15 mouse cellular contexts compared by ENCODE assay signal in genomic region chr4:129463097-129464059, GRCm38 (mm10). TPM values are rescaled to one million over a fixed set of nuclear protein-coding genes. Genes with fewer than 3 reads are reported as not detected.
DNase-seq lines count a peak whose midpoint lies in the region; ATAC-seq and TF ChIP-seq lines count a peak whose summit lies in the region.
"Had no signal": no experiment of that assay in that cellular context is flagged by ENCODE, and none has a peak within 500 bp of the region (broad histone marks: within the 10 kb centered on the region; RNA-seq: fewer than 3 reads in every experiment).

No protein-coding gene starts in this region.

- no peak for DNase-seq in heart, adult 8-10 months (ENCODE audit: low spot score)
- peak; percentile 71 for DNase-seq in MEL (ENCODE audit: low read depth, low spot score)
- DNase-seq in limb, embryonic 10.5 days (ENCODE audit: low spot score), result no peak
- DNase-seq in urinary bladder, postnatal 4 days (ENCODE audit: low spot score in 2 of 2), result no peak
- no peak for DNase-seq in hindbrain, postnatal 0 days (ENCODE audit: low spot score)
- DNase-seq in hindbrain, embryonic 11.5 days (ENCODE audit: low spot score), result no peak
- DNase-seq: cerebellum, postnatal 36 days; gastrocnemius, postnatal 14 days; lung, postnatal 14 days had no signal

- H3K9me3 ChIP-seq in heart, embryonic 13.5 days, result no peaks in the 10 kb centered on the region
- no peaks in the 10 kb centered on the region for H3K9me3 ChIP-seq in MEL (replicated peaks; ENCODE audit: insufficient read depth, low read length)
- no peaks in the 10 kb centered on the region for H3K9me3 ChIP-seq in limb, embryonic 10.5 days (replicated peaks)
- no peaks in the 10 kb centered on the region for H3K9me3 ChIP-seq in hindbrain, postnatal 0 days (ENCODE audit: low read length)
- H3K9me3 ChIP-seq in hindbrain, embryonic 11.5 days (ENCODE audit: control insufficient read depth, low read length), result no peaks in the 10 kb centered on the region

- H3K4me3 ChIP-seq in heart, embryonic 13.5 days, result peak overlapping the region; percentile 23
- peak overlapping the region; percentile 90 for H3K4me3 ChIP-seq in MEL (ENCODE audit: control insufficient read depth in 1 of 2, insufficient read depth in 1 of 2, low read depth in 2 of 2, low read length in 2 of 2)
- 0 out of 2 replicates have a peak overlapping the region, but pooled peaks have one; percentile 92 for H3K4me3 ChIP-seq in limb, embryonic 10.5 days
- H3K4me3 ChIP-seq in myocyte, result no peak overlapping the region
- no peak overlapping the region for H3K4me3 ChIP-seq in hindbrain, postnatal 0 days (ENCODE audit: low read length)
- no peak overlapping the region for H3K4me3 ChIP-seq in hindbrain, embryonic 11.5 days (ENCODE audit: low read depth, low read length)

- TF ChIP-seq RAD21 in MEL (IDR thresholded peaks at IDR 0.05; ENCODE audit: low read depth, low read length), result no peak

- no peaks in the 10 kb centered on the region for H3K27me3 ChIP-seq in heart, embryonic 13.5 days (replicated peaks)
- H3K27me3 ChIP-seq in MEL (ENCODE audit: control insufficient read depth in 1 of 2, insufficient read depth in 2 of 2, low read length in 2 of 2) (no peaks in the 10 kb centered on the region), myocyte (ENCODE audit: control insufficient read depth, insufficient read depth, insufficient read length) (no peaks in the 10 kb centered on the region)
- H3K27me3 ChIP-seq in limb, embryonic 10.5 days (ENCODE audit: low read depth, poor library complexity, severe bottlenecking), result no peaks in the 10 kb centered on the region
- H3K27me3 ChIP-seq in hindbrain, postnatal 0 days (ENCODE audit: insufficient read depth, low read length), result no peaks in the 10 kb centered on the region
- no peaks in the 10 kb centered on the region for H3K27me3 ChIP-seq in hindbrain, embryonic 11.5 days (ENCODE audit: control insufficient read depth, insufficient read depth, low read length)

- peaks cover 26% of the 10 kb centered on the region for H3K4me1 ChIP-seq in heart, embryonic 13.5 days
- H3K4me1 ChIP-seq in MEL (ENCODE audit: control insufficient read depth in 1 of 2, insufficient read depth in 2 of 2, low read length in 2 of 2), result peaks cover 14 to 26% of the 10 kb centered on the region in 2 experiments
- peaks cover 14% of the 10 kb centered on the region for H3K4me1 ChIP-seq in limb, embryonic 10.5 days
- peaks cover 7% of the 10 kb centered on the region; the same call in 1 of the 2 replicates for H3K4me1 ChIP-seq in hindbrain, postnatal 0 days (ENCODE audit: insufficient read depth, low read length)
- peaks cover 5% of the 10 kb centered on the region for H3K4me1 ChIP-seq in hindbrain, embryonic 11.5 days (replicated peaks; ENCODE audit: control insufficient read depth, insufficient read depth, low read length)

- peak overlapping the region; percentile 79 for H3K4me2 ChIP-seq in heart, embryonic 13.5 days
- peak overlapping the region; percentile 98 for H3K4me2 ChIP-seq in myocyte (ENCODE audit: low read depth)
- no peak overlapping the region for H3K4me2 ChIP-seq in hindbrain, postnatal 0 days (ENCODE audit: low read depth, low read length)
- no peak overlapping the region for H3K4me2 ChIP-seq in hindbrain, embryonic 11.5 days (replicated peaks; ENCODE audit: low read depth, low read length)

- H3K36me3 ChIP-seq in heart, embryonic 13.5 days, result peaks cover 53% of the 10 kb centered on the region
- H3K36me3 ChIP-seq in MEL (ENCODE audit: control insufficient read depth in 1 of 2, insufficient read depth in 2 of 2, low read length in 2 of 2) (peaks cover 0 to 14% of the 10 kb centered on the region in 2 experiments; a peak in 3 of 4 replicates), myocyte (ENCODE audit: control insufficient read depth, insufficient read depth) (peaks cover 1% of the 10 kb centered on the region)
- H3K36me3 ChIP-seq in limb, embryonic 10.5 days, result peaks cover 41% of the 10 kb centered on the region
- H3K36me3 ChIP-seq in hindbrain, postnatal 0 days (ENCODE audit: insufficient read depth, low read length), result peaks cover 40% of the 10 kb centered on the region
- H3K36me3 ChIP-seq in hindbrain, embryonic 11.5 days (ENCODE audit: control insufficient read depth, insufficient read depth, low read length), result peaks cover 2% of the 10 kb centered on the region; the same call in 1 of the 2 replicates

- ATAC-seq in heart, embryonic 13.5 days (ENCODE audit: extremely low read depth, insufficient number of reproducible peaks, low FRiP score, low TSS enrichment), result no peak
- ATAC-seq in hindbrain, postnatal 0 days, result no peak
- no peak for ATAC-seq in hindbrain, embryonic 11.5 days (ENCODE audit: low FRiP score)

- TF ChIP-seq EP300 in MEL (IDR thresholded peaks at IDR 0.05; ENCODE audit: low read depth in 1 of 2, low read length in 2 of 2), result peak; percentile 68 to 90; a peak in 3 of 4 replicates

- H3K79me2 ChIP-seq in MEL (ENCODE audit: control insufficient read depth, insufficient read depth, low read length, poor library complexity) (no peaks in the 10 kb centered on the region; the same call in 1 of the 2 replicates), myocyte (ENCODE audit: control insufficient read depth, insufficient read depth) (peaks cover 6% of the 10 kb centered on the region)

- no peak for TF ChIP-seq POLR2A in MEL (IDR thresholded peaks at IDR 0.05; ENCODE audit: control insufficient read depth in 1 of 2, insufficient read depth in 1 of 2, low read depth in 1 of 2, low read length in 2 of 2, poor library complexity in 1 of 2)
- no peak for TF ChIP-seq POLR2A in myocyte (IDR thresholded peaks at IDR 0.05; ENCODE audit: insufficient read length, low read depth)

- H3K9ac ChIP-seq in heart, embryonic 13.5 days, result 0 out of 2 replicates have a peak overlapping the region, but pooled peaks have one; percentile 40
- peak overlapping the region; percentile 87 for H3K9ac ChIP-seq in MEL (ENCODE audit: control insufficient read depth, low read depth, low read length, poor library complexity, severe bottlenecking)
- H3K9ac ChIP-seq in hindbrain, postnatal 0 days (replicated peaks; ENCODE audit: low read length), result no peak overlapping the region
- no peak overlapping the region for H3K9ac ChIP-seq in hindbrain, embryonic 11.5 days (ENCODE audit: low read depth, low read length)

- H3ac ChIP-seq in myocyte (ENCODE audit: control insufficient read depth, insufficient read length), result no peak overlapping the region

- TF ChIP-seq CTCF in MEL (IDR thresholded peaks at IDR 0.05 in 2 of 3, conservative IDR thresholded peaks at IDR 0.05 in 1 of 3; ENCODE audit: control insufficient read depth in 1 of 3, insufficient read depth in 1 of 3, low read depth in 2 of 3, low read length in 3 of 3, poor library complexity in 1 of 3, severe bottlenecking in 1 of 3), result no peak
- TF ChIP-seq CTCF in hindbrain, postnatal 0 days (IDR thresholded peaks at IDR 0.05; ENCODE audit: low read depth), result no peak

- WGBS in heart, embryonic 13.5 days, result 81% methylated on average over 24 of the region's 24 CpGs
- 88% methylated on average over 24 of the region's 24 CpGs for WGBS in limb, embryonic 10.5 days
- 88% methylated on average over 24 of the region's 24 CpGs for WGBS in hindbrain, postnatal 0 days
- 89% methylated on average over 24 of the region's 24 CpGs for WGBS in hindbrain, embryonic 11.5 days

- 0 out of 2 replicates have a peak overlapping the region, but pooled peaks have one; percentile 28 for H3K27ac ChIP-seq in heart, embryonic 13.5 days (replicated peaks)
- peak overlapping the region; percentile 80 for H3K27ac ChIP-seq in MEL (ENCODE audit: control insufficient read depth, low read depth, low read length)
- H3K27ac ChIP-seq in limb, embryonic 10.5 days, result no peak overlapping the region
- H3K27ac ChIP-seq in hindbrain, postnatal 0 days, result no peak overlapping the region
- no peak overlapping the region for H3K27ac ChIP-seq in hindbrain, embryonic 11.5 days (ENCODE audit: low read depth, low read length)
- H3K27ac ChIP-seq: layer of hippocampus, adult 2 months had no signal

RNA-seq across cellular contexts. Expression of gene Bsdc1, which starts 2.0 kb away (rescaled TPM):
- polyA plus RNA-seq in heart, embryonic 13.5 days (2015; fragmentation: Nextera tagmentation; extraction: Ambion mirVana), result 25.4 and 26.9 TPM in 2 replicates
- 10 to 100 TPM; 50.3 to 54.6 (median 53.3) TPM for total RNA-seq in heart, adult 8-10 months (2022)
- 14.1 TPM in 2 replicates for total RNA-seq in MEL (2012; rRNA removed)
- 10 to 100 TPM in 1 of 2 experiments, not detected in 1; 19.2 TPM for polyA plus RNA-seq in MEL (2012; ENCODE audit: insufficient read depth in 1 of 2, insufficient read length in 2 of 2, low read depth in 1 of 2, low replicate concordance in 2 of 2, missing spikeins in 1 of 2)
- 19.9 and 20.5 TPM in 2 replicates for polyA plus RNA-seq in limb, embryonic 10.5 days (2016; fragmentation: Nextera tagmentation; extraction: Ambion mirVana)
- 22.9 TPM for polyA plus RNA-seq in myocyte (2012; fragmentation: generic; extraction: Trizol)
- total RNA-seq in hindbrain, postnatal 0 days (2014; rRNA removed), result 55.2 and 60.6 TPM in 2 replicates
- polyA plus RNA-seq in hindbrain, postnatal 0 days (2015; fragmentation: Nextera tagmentation; extraction: Ambion mirVana), result 25.3 and 27.1 TPM in 2 replicates
- 25.6 and 26.3 TPM in 2 replicates for polyA plus RNA-seq in hindbrain, embryonic 11.5 days (2014; fragmentation: Nextera tagmentation; extraction: Ambion mirVana)

RNA-seq across cellular contexts. Expression of gene Zbtb8b, which starts 22.7 kb away (rescaled TPM):
- 3.9 and 4.7 TPM in 2 replicates for polyA plus RNA-seq in heart, embryonic 13.5 days (2015; fragmentation: Nextera tagmentation; extraction: Ambion mirVana)
- total RNA-seq in heart, adult 8-10 months (2022), result under 1 TPM; 0.09 to 0.14 (median 0.09) TPM
- total RNA-seq in MEL (2012; rRNA removed), result 0.08 and 0.16 TPM in 2 replicates
- polyA plus RNA-seq in MEL (2012; ENCODE audit: insufficient read depth in 1 of 2, insufficient read length in 2 of 2, low read depth in 1 of 2, low replicate concordance in 2 of 2, missing spikeins in 1 of 2), result under 1 TPM in 1 of 2 experiments, not detected in 1; 0.29 TPM
- polyA plus RNA-seq in limb, embryonic 10.5 days (2016; fragmentation: Nextera tagmentation; extraction: Ambion mirVana), result 0.59 and 1.1 TPM in 2 replicates
- 0.04 TPM for polyA plus RNA-seq in myocyte (2012; fragmentation: generic; extraction: Trizol)
- 9.7 and 15.3 TPM in 2 replicates for total RNA-seq in hindbrain, postnatal 0 days (2014; rRNA removed)
- polyA plus RNA-seq in hindbrain, postnatal 0 days (2015; fragmentation: Nextera tagmentation; extraction: Ambion mirVana), result 11.3 and 12.9 TPM in 2 replicates
- 2.5 and 2.8 TPM in 2 replicates for polyA plus RNA-seq in hindbrain, embryonic 11.5 days (2014; fragmentation: Nextera tagmentation; extraction: Ambion mirVana)
- total RNA-seq: gastrocnemius, postnatal 14 days had no signal

RNA-seq across cellular contexts. Expression of gene Tssk3, which starts 27.4 kb away (rescaled TPM):
- polyA plus RNA-seq in heart, embryonic 13.5 days (2015; fragmentation: Nextera tagmentation; extraction: Ambion mirVana), result not detected in 2 replicates
- total RNA-seq in heart, adult 8-10 months (2022), result not detected
- total RNA-seq in MEL (2012; rRNA removed), result not detected in 2 replicates
- polyA plus RNA-seq in MEL (2012; ENCODE audit: insufficient read depth in 1 of 2, insufficient read length in 2 of 2, low read depth in 1 of 2, low replicate concordance in 2 of 2, missing spikeins in 1 of 2), result not detected
- 0.11 TPM in 1 of 2 replicates, not detected in the other for polyA plus RNA-seq in limb, embryonic 10.5 days (2016; fragmentation: Nextera tagmentation; extraction: Ambion mirVana)
- polyA plus RNA-seq in myocyte (2012; fragmentation: generic; extraction: Trizol), result not detected
- not detected in 2 replicates for total RNA-seq in hindbrain, postnatal 0 days (2014; rRNA removed)
- 1.1 and 1.3 TPM in 2 replicates for polyA plus RNA-seq in hindbrain, postnatal 0 days (2015; fragmentation: Nextera tagmentation; extraction: Ambion mirVana)
- not detected in 2 replicates for polyA plus RNA-seq in hindbrain, embryonic 11.5 days (2014; fragmentation: Nextera tagmentation; extraction: Ambion mirVana)
- total RNA-seq: gastrocnemius, postnatal 14 days had no signal
- polyA plus RNA-seq: heart, postnatal 0 days; intestine, embryonic 14.5 days had no signal

RNA-seq across cellular contexts. Expression of gene Fam229a, which starts 27.6 kb away (rescaled TPM):
- polyA plus RNA-seq in heart, embryonic 13.5 days (2015; fragmentation: Nextera tagmentation; extraction: Ambion mirVana), result not detected in 2 replicates
- total RNA-seq in heart, adult 8-10 months (2022), result not detected
- total RNA-seq in MEL (2012; rRNA removed), result not detected in 2 replicates
- polyA plus RNA-seq in MEL (2012; ENCODE audit: insufficient read depth in 1 of 2, insufficient read length in 2 of 2, low read depth in 1 of 2, low replicate concordance in 2 of 2, missing spikeins in 1 of 2) (not detected), myocyte (2012; fragmentation: generic; extraction: Trizol) (0.10 TPM)
- polyA plus RNA-seq in limb, embryonic 10.5 days (2016; fragmentation: Nextera tagmentation; extraction: Ambion mirVana), result not detected in 2 replicates
- total RNA-seq in hindbrain, postnatal 0 days (2014; rRNA removed), result 3.9 TPM in 1 of 2 replicates, not detected in the other
- 3.0 and 3.1 TPM in 2 replicates for polyA plus RNA-seq in hindbrain, postnatal 0 days (2015; fragmentation: Nextera tagmentation; extraction: Ambion mirVana)
- polyA plus RNA-seq in hindbrain, embryonic 11.5 days (2014; fragmentation: Nextera tagmentation; extraction: Ambion mirVana), result not detected in 2 replicates
- total RNA-seq: gastrocnemius, postnatal 14 days; layer of hippocampus, adult 2 months; left cerebral cortex, postnatal 25 days had no signal
- polyA plus RNA-seq: intestine, embryonic 14.5 days had no signal

RNA-seq across cellular contexts. Expression of gene Marcksl1, which starts 50.0 kb away (rescaled TPM):
- polyA plus RNA-seq in heart, embryonic 13.5 days (2015; fragmentation: Nextera tagmentation; extraction: Ambion mirVana), result 383 and 399 TPM in 2 replicates
- 1 to 10 TPM; 2.3 to 3.3 (median 3.2) TPM for total RNA-seq in heart, adult 8-10 months (2022)
- 25.3 and 26.9 TPM in 2 replicates for total RNA-seq in MEL (2012; rRNA removed)
- polyA plus RNA-seq in MEL (2012; ENCODE audit: insufficient read depth in 1 of 2, insufficient read length in 2 of 2, low read depth in 1 of 2, low replicate concordance in 2 of 2, missing spikeins in 1 of 2) (10 to 100 TPM in 1 of 2 experiments, not detected in 1; 62.7 TPM), myocyte (2012; fragmentation: generic; extraction: Trizol) (41.6 TPM)
- 1,533 and 1,561 TPM in 2 replicates for polyA plus RNA-seq in limb, embryonic 10.5 days (2016; fragmentation: Nextera tagmentation; extraction: Ambion mirVana)
- 1,438 and 1,538 TPM in 2 replicates for total RNA-seq in hindbrain, postnatal 0 days (2014; rRNA removed)
- polyA plus RNA-seq in hindbrain, postnatal 0 days (2015; fragmentation: Nextera tagmentation; extraction: Ambion mirVana), result 1,583 and 1,620 TPM in 2 replicates
- polyA plus RNA-seq in hindbrain, embryonic 11.5 days (2014; fragmentation: Nextera tagmentation; extraction: Ambion mirVana), result 1,707 and 1,864 TPM in 2 replicates

Comparison
In these comparisons a context has a peak if more than half of its experiments do, and no peak if none do; other contexts are left out.
1. H3K27ac ChIP-seq: peak in heart, embryonic 13.5 days (single experiment) and MEL (single experiment); none in limb, embryonic 10.5 days (single experiment), hindbrain, postnatal 0 days (single experiment) and hindbrain, embryonic 11.5 days (single experiment).
2. H3K4me2 ChIP-seq: peak in heart, embryonic 13.5 days (single experiment) and myocyte (single experiment); none in hindbrain, postnatal 0 days (single experiment) and hindbrain, embryonic 11.5 days (single experiment).
3. H3K4me3 ChIP-seq: peak in heart, embryonic 13.5 days (single experiment), MEL (2 of 2) and limb, embryonic 10.5 days (single experiment); none in myocyte (single experiment), hindbrain, postnatal 0 days (single experiment) and hindbrain, embryonic 11.5 days (single experiment).
4. H3K9ac ChIP-seq: peak in heart, embryonic 13.5 days (single experiment) and MEL (single experiment); none in hindbrain, postnatal 0 days (single experiment) and hindbrain, embryonic 11.5 days (single experiment).